Mouse (Mus musculus): ENCODE measurements around the gene Apon. TPM values are rescaled to one million over a fixed set of nuclear protein-coding genes. Genes with fewer than 3 reads are reported as not detected.
"Not testable (repeated sequence)": the region's sequence is repeated elsewhere in the genome, so short reads cannot be mapped to it uniquely, and the experiment has no call there.

Gene Apon
- polyA plus RNA-seq, 1 experiment from 2014 or later, result not detected

DNA sequence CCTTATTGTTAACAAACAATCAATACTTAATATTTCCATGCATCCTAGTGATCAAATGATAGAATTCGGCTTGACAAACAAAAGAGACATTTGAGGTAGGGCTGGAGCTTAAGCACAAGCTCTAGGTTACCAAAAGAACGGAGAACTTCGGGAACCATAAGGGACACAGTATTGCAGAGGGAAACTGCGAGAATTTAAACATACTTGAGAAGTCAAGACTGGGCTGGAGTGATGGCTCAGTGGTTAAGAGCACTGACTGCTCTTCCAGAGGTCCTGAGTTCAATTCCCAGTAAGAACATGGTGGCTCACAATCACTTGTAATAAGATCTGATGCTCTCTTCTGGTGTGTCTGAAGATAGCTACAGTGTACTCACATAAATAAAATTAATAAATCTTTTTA is 39.8 kb upstream of the Apon start:
- H3K4me2 ChIP-seq (ENCODE audit: low read length); H3K4me3 ChIP-seq (replicated peaks; ENCODE audit: low read length); H3K9ac ChIP-seq (replicated peaks; ENCODE audit: low read depth, low read length); H3K9me3 ChIP-seq (ENCODE audit: control insufficient read depth, low read length); H3K27ac ChIP-seq (ENCODE audit: low read length); H3K36me3 ChIP-seq (ENCODE audit: control insufficient read depth, insufficient read depth); ATAC-seq; H3K27me3 ChIP-seq (replicated peaks; ENCODE audit: control insufficient read depth, insufficient read depth, low read length): not testable (repeated sequence)
- peaks cover 11% of the 10 kb centered on the region for H3K4me1 ChIP-seq (replicated peaks; ENCODE audit: control insufficient read depth, insufficient read depth, low read length)
- WGBS, result 91% methylated on average over 4 of the region's 4 CpGs

DNA sequence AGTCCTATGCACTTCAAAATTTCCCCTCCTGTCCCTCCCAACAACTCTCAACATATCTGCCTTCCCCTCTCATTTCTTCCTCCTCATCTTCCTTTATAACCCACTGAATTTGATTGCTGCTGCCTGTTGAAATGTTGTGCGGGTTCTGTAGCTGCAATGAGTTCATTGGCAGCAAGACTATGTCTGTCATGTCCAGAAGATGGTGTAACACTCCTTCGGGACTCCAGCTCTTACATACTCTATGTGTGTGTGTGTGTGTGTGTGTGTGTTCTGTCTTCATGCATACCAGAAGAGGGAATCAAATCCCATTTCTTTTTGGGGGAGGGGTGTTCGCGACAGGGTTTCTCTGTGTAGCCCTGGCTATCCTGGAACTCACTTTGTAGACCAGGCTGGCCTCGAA is 38.9 kb upstream of the Apon start:
- Histone ChIP-seq H3K36me3 (ENCODE audit: control insufficient read depth, insufficient read depth) (no peaks in the 10 kb centered on the region), H3K4me1 (replicated peaks; ENCODE audit: control insufficient read depth, insufficient read depth, low read length) (peaks cover 11% of the 10 kb centered on the region), H3K9ac (replicated peaks; ENCODE audit: low read depth, low read length) (no peak overlapping the region), H3K4me2 (ENCODE audit: low read length) (no peak overlapping the region), H3K4me3 (replicated peaks; ENCODE audit: low read length) (no peak overlapping the region), H3K9me3 (ENCODE audit: control insufficient read depth, low read length) (no peaks in the 10 kb centered on the region), H3K27me3 (replicated peaks; ENCODE audit: control insufficient read depth, insufficient read depth, low read length) (0 out of 2 replicates have a peak, but pooled peaks cover 4% of the 10 kb centered on the region), H3K27ac (ENCODE audit: low read length) (no peak overlapping the region)
- WGBS, result 94% methylated on average over 5 of the region's 5 CpGs
- ATAC-seq, result no peak

DNA sequence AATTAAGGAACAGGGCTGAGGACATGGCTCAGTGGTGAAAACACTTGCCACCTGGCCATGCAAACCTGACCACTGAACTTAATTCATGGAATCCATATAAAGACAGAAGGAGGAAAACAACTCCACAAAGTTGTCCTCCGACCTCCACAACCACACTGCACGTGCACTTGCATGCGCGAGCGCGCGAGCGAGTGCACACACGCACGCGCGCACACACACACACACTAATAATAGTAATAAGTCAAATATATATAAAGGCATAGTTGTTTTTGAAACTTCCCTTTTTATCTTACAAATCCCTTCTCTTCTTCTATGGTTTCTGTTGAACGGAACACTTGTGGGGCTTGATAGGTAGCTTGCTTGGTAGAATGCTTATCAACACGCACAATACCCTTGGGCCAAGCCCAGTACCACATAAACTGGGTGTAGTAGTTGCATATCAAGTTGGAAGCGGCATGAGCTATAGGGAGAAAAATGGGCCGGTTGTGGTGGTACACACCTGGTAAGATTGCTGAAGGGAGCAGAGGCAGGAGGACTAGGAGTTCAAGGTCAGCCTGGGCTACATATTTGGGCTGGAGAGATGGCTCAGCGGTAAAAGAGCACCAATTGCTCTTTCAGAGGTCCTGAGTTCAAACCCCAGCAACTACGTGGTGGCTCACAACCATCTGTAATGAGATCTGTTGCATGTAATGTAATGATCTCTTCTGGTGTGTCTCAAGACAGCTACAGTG is 35.3 kb upstream of the Apon start:
- WGBS, result 92% methylated on average over 18 of the region's 18 CpGs
- no peaks in the 10 kb centered on the region for H3K9me3 ChIP-seq (ENCODE audit: control insufficient read depth, low read length)

DNA sequence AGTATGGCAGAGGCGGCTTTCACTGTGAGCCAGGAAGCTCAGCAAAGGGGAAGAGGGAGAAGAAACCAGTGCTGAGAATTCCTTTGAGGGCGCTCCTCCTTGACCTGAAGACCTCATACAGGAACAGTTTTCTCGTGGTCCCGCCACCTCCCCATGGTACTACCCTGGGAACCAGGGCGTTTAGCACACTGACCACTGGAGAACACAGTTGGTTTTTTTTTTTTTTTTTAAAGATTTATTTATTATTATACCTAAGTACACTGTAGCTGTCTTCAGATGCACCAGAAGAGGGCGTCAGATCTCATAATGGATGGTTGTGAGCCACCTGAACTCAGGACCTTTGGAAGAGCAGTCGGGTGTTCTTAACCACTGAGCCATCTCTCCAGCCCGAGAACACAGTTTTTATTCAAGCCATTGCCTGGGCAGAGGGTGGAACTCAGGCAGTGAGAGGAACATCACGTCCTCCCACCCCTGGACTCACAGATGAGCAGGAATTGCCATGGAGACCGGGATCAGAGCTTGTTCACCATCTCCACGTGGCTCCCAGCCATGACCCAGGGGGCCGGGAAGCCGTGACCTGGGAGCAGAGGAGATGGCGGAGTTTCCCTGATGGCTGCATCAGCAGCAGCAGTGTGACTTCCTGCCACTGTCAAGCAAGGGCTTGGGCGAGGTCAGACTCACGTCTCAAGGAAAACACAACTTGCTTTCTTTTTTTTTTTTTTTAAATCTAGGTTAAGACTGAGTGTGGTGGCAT is 32.2 kb upstream of the Apon start:
- 70% methylated on average over 16 of the region's 16 CpGs for WGBS
- H3K9me3 ChIP-seq (ENCODE audit: control insufficient read depth, low read length), result no peaks in the 10 kb centered on the region

More for the DNA sequence above, 35.3 kb upstream of the Apon start:
- H3K36me3 ChIP-seq (ENCODE audit: control insufficient read depth, insufficient read depth), result no peaks in the 10 kb centered on the region
- ATAC-seq, result no peak
- H3K27ac ChIP-seq (ENCODE audit: low read length), result no peak overlapping the region
- H3K4me1 ChIP-seq (replicated peaks; ENCODE audit: control insufficient read depth, insufficient read depth, low read length), result no peaks in the 10 kb centered on the region
- H3K27me3 ChIP-seq (replicated peaks; ENCODE audit: control insufficient read depth, insufficient read depth, low read length), result 0 out of 2 replicates have a peak, but pooled peaks cover 2% of the 10 kb centered on the region
- H3K9ac ChIP-seq (replicated peaks; ENCODE audit: low read depth, low read length), result no peak overlapping the region
- H3K4me2 ChIP-seq (ENCODE audit: low read length), result no peak overlapping the region
- no peak overlapping the region for H3K4me3 ChIP-seq (replicated peaks; ENCODE audit: low read length)

DNA sequence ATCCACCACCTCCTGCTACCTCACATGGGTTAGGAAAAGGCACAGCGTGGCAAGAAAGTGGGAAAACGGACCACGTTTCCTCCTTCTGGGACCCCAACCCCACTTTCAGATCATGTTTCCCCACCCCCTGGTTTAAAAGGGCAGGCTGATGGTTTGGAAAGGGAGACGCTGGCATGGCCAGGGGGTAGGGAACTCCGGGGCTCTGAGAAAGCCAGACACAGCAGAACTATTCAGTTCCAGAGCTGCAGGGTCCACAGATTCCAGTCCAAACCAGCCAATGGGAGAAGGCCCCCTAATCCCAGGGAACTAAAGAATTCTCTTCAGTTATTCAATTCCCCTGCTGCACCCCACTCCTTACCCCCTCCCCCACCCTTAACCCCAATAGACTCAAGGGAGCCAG is 28.8 kb upstream of the Apon start:
- Histone ChIP-seq H3K27ac (ENCODE audit: low read length) (no peak overlapping the region), H3K4me3 (replicated peaks; ENCODE audit: low read length) (no peak overlapping the region), H3K9ac (replicated peaks; ENCODE audit: low read depth, low read length) (no peak overlapping the region), H3K36me3 (ENCODE audit: control insufficient read depth, insufficient read depth) (no peaks in the 10 kb centered on the region), H3K4me2 (ENCODE audit: low read length) (no peak overlapping the region), H3K4me1 (replicated peaks; ENCODE audit: control insufficient read depth, insufficient read depth, low read length) (no peaks in the 10 kb centered on the region), H3K27me3 (replicated peaks; ENCODE audit: control insufficient read depth, insufficient read depth, low read length) (no peaks in the 10 kb centered on the region), H3K9me3 (ENCODE audit: control insufficient read depth, low read length) (no peaks in the 10 kb centered on the region)
- 33% methylated on average over 5 of the region's 5 CpGs for WGBS
- ATAC-seq, result no peak

More for the DNA sequence above, 32.2 kb upstream of the Apon start:
- Histone ChIP-seq H3K9ac (replicated peaks; ENCODE audit: low read depth, low read length) (no peak overlapping the region), H3K27ac (ENCODE audit: low read length) (no peak overlapping the region), H3K4me1 (replicated peaks; ENCODE audit: control insufficient read depth, insufficient read depth, low read length) (no peaks in the 10 kb centered on the region), H3K27me3 (replicated peaks; ENCODE audit: control insufficient read depth, insufficient read depth, low read length) (no peaks in the 10 kb centered on the region), H3K4me3 (replicated peaks; ENCODE audit: low read length) (no peak overlapping the region), H3K36me3 (ENCODE audit: control insufficient read depth, insufficient read depth) (no peaks in the 10 kb centered on the region), H3K4me2 (ENCODE audit: low read length) (no peak overlapping the region)
- ATAC-seq, result no peak

DNA sequence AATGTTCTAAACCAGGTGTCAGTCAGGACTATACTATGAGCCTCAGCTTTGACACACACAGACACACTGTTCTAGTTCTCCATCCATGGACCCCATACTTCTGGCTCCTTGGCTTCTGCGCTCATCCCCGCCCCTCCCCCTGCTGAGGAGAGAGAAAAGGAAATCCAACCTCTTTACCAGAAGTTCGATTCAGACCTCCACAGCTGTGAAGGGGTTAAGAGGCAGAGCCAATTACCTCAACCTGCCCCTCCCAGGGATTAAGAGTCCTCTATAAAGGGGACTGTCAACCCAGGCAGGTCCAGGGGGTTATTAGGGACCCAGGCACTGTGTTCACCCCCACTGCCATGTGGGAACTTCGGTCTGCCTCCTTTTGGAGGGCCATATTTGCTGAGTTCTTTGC is 28.4 kb upstream of the Apon start, which contains the start of gene Mip:
Gene Mip, plus strand, starts transcription at position 301 of the 400 bp plus-strand sequence.
- Histone ChIP-seq H3K4me1 (replicated peaks; ENCODE audit: control insufficient read depth, insufficient read depth, low read length) (no peaks in the 10 kb centered on the region), H3K9me3 (ENCODE audit: control insufficient read depth, low read length) (no peaks in the 10 kb centered on the region), H3K36me3 (ENCODE audit: control insufficient read depth, insufficient read depth) (no peaks in the 10 kb centered on the region), H3K4me3 (replicated peaks; ENCODE audit: low read length) (no peak within 1 kb of the TSS), H3K27me3 (replicated peaks; ENCODE audit: control insufficient read depth, insufficient read depth, low read length) (no peaks in the 10 kb centered on the region), H3K9ac (replicated peaks; ENCODE audit: low read depth, low read length) (no peak within 1 kb of the TSS), H3K27ac (ENCODE audit: low read length) (no peak within 1 kb of the TSS), H3K4me2 (ENCODE audit: low read length) (no peak within 1 kb of the TSS)
- ATAC-seq, result no peak
- 18% methylated on average over 4 of the region's 4 CpGs for WGBS

DNA sequence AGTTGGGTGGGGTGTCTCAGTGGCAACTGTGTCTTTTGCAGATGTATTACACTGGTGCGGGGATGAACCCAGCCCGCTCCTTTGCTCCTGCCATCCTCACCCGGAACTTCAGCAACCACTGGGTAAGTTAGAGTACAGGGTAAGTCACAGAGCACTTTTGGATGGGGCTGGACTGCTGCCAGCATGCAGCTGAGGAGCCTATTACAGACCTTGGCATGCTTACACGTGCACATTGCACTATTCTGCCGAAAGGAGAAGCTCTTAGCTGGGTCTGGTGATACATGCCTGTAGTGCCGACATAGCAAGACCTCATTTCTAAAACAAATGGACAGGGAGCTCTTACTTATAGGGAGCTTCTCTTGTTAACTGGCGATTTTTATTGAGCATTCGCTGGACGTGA is 26.3 kb upstream of the Apon start:
- H3K9me3 ChIP-seq (ENCODE audit: control insufficient read depth, low read length), result no peaks in the 10 kb centered on the region
- ATAC-seq, result no peak

DNA sequence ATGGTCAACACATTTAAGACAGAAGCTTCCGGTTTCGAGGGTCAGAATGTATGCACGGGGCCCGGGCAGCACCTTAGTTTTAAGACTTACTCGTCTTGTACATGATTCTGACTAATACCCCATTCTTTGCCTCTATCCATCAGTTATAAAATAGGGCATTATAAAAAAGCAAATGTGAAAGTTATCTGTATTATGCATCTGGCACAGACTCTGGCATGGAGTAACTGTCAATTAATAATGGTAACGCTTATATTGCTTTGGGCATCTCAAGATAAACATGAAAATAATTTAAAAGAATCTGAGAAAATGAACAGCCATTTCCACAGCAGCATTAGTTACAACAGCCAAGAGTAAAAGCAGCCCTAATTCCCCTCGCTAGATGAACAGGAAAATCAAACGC is 25.9 kb upstream of the Apon start:
- Histone ChIP-seq H3K9ac (replicated peaks; ENCODE audit: low read depth, low read length) (no peak overlapping the region), H3K27ac (ENCODE audit: low read length) (no peak overlapping the region)

More for the DNA sequence above, 26.3 kb upstream of the Apon start:
- no peaks in the 10 kb centered on the region for H3K36me3 ChIP-seq (ENCODE audit: control insufficient read depth, insufficient read depth)
- no peaks in the 10 kb centered on the region for H3K27me3 ChIP-seq (replicated peaks; ENCODE audit: control insufficient read depth, insufficient read depth, low read length)
- H3K9ac ChIP-seq (replicated peaks; ENCODE audit: low read depth, low read length), result no peak overlapping the region
- peaks cover 4% of the 10 kb centered on the region; the same call in 1 of the 2 replicates for H3K4me1 ChIP-seq (replicated peaks; ENCODE audit: control insufficient read depth, insufficient read depth, low read length)
- no peak overlapping the region for H3K27ac ChIP-seq (ENCODE audit: low read length)
- no peak overlapping the region for H3K4me2 ChIP-seq (ENCODE audit: low read length)
- H3K4me3 ChIP-seq (replicated peaks; ENCODE audit: low read length), result no peak overlapping the region
- 71% methylated on average over 9 of the region's 9 CpGs for WGBS

DNA sequence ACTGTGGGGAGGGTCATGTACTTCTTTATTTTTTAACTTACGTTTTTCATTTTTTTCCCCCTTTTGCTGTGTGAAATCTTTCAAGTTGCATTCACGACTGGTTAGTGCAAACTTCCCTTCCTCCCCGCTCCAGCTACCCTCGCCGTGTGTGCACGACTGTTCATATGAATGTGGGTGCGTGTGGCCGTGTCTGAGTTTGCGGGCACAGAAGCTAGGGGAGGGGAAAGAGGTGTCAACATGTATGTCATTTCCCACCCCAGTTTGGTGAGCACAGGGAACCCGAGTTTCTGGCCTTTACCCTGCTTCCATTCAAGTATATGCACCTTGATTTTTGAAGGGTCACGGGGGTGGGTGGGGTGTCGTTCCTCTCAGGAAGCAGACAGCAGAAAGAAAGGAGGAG is 23.3 kb upstream of the Apon start:
- Histone ChIP-seq H3K27ac (ENCODE audit: low read length) (no peak overlapping the region), H3K4me2 (ENCODE audit: low read length) (no peak overlapping the region), H3K4me3 (replicated peaks; ENCODE audit: low read length) (no peak overlapping the region), H3K27me3 (replicated peaks; ENCODE audit: control insufficient read depth, insufficient read depth, low read length) (no peaks in the 10 kb centered on the region), H3K9me3 (ENCODE audit: control insufficient read depth, low read length) (no peaks in the 10 kb centered on the region), H3K36me3 (ENCODE audit: control insufficient read depth, insufficient read depth) (no peaks in the 10 kb centered on the region), H3K4me1 (replicated peaks; ENCODE audit: control insufficient read depth, insufficient read depth, low read length) (peaks cover 7% of the 10 kb centered on the region), H3K9ac (replicated peaks; ENCODE audit: low read depth, low read length) (no peak overlapping the region)
- no peak for ATAC-seq
- 79% methylated on average over 12 of the region's 12 CpGs for WGBS

More for the DNA sequence above, 25.9 kb upstream of the Apon start:
- no peaks in the 10 kb centered on the region for H3K9me3 ChIP-seq (ENCODE audit: control insufficient read depth, low read length)
- H3K4me3 ChIP-seq (replicated peaks; ENCODE audit: low read length), result no peak overlapping the region
- H3K36me3 ChIP-seq (ENCODE audit: control insufficient read depth, insufficient read depth), result no peaks in the 10 kb centered on the region
- H3K4me1 ChIP-seq (replicated peaks; ENCODE audit: control insufficient read depth, insufficient read depth, low read length), result peaks cover 7% of the 10 kb centered on the region
- no peak overlapping the region for H3K4me2 ChIP-seq (ENCODE audit: low read length)
- H3K27me3 ChIP-seq (replicated peaks; ENCODE audit: control insufficient read depth, insufficient read depth, low read length), result no peaks in the 10 kb centered on the region
- 92% methylated on average over 8 of the region's 8 CpGs for WGBS
- no peak for ATAC-seq

All from forebrain, embryonic 16.5 days (tissue).